Mouse (Mus musculus) forebrain, embryonic 15.5 days (tissue): ENCODE data around the gene Ncor1. TPM values are rescaled to one million over a fixed set of nuclear protein-coding genes. Genes with fewer than 3 reads are reported as not detected.
"Not testable (repeated sequence)": the region's sequence is repeated elsewhere in the genome, so short reads cannot be mapped to it uniquely, and the experiment has no call there.

ENCODE experiments used
- ATAC-seq: fragments of 200-750 bp; cut with Nextera tagmentation; replicated peaks from 2 replicates; pipeline ENCODE4 v1.8.0; 2017; ENCODE audit warnings: mild to moderate bottlenecking, moderate TSS enrichment, moderate library complexity
- H3K27ac ChIP-seq: fragments of 300-500 bp; sonication (generic); replicated peaks from 2 replicates; pipeline ENCODE4 v1.5.1; 2015; ENCODE audit warnings: mild to moderate bottlenecking, inconsistent platforms
- H3K27me3 ChIP-seq: fragments of 300-500 bp; sonication (generic); 2 replicates; pipeline ENCODE4 v1.6.1; 2015; ENCODE audit warnings: inconsistent platforms
- H3K36me3 ChIP-seq: fragments of 300-500 bp; sonication (generic); 2 replicates; pipeline ENCODE4 v1.6.1; 2015; ENCODE audit warnings: mild to moderate bottlenecking, inconsistent platforms
- H3K4me1 ChIP-seq: fragments of 300-500 bp; sonication (generic); 2 replicates; pipeline ENCODE4 v1.6.1; 2015; ENCODE audit warnings: inconsistent platforms
- H3K4me2 ChIP-seq: fragments of 300-500 bp; sonication (generic); replicated peaks from 2 replicates; pipeline ENCODE4 v1.6.1; 2015; ENCODE audit warnings: mild to moderate bottlenecking, inconsistent platforms
- H3K4me3 ChIP-seq: fragments of 300-500 bp; sonication (generic); 2 replicates; pipeline ENCODE4 v1.5.1; 2015; ENCODE audit warnings: mild to moderate bottlenecking, inconsistent platforms
- H3K9ac ChIP-seq: fragments of 300-500 bp; sonication (generic); replicated peaks from 2 replicates; pipeline ENCODE4 v1.6.1; 2015; ENCODE audit warnings: mild to moderate bottlenecking, inconsistent platforms
- H3K9me3 ChIP-seq: fragments of 300-500 bp; sonication (generic); 2 replicates; pipeline ENCODE4 v1.6.1; 2016; ENCODE audit warnings: inconsistent platforms
- WGBS: fragments of 180-500 bp; shearing (Covaris S2); methylation state at CpG from one replicate; pipeline ENCODE4 v1.1.7; 2015; ENCODE audit warnings: mixed read lengths; 5-methylcytosine and 5-hydroxymethylcytosine counted together
- polyA plus RNA-seq: library from polyadenylated mRNA; unstranded; fragments of >200 nt; fragmentation: Nextera tagmentation; extraction: Ambion mirVana; gene quantifications from 2 replicates; pipeline ENCODE4 v1.2.1, GENCODE M21; 2015

The Ncor1 gene
- polyA plus RNA-seq, 1 experiment from 2014 or later, result 213 TPM

DNA sequence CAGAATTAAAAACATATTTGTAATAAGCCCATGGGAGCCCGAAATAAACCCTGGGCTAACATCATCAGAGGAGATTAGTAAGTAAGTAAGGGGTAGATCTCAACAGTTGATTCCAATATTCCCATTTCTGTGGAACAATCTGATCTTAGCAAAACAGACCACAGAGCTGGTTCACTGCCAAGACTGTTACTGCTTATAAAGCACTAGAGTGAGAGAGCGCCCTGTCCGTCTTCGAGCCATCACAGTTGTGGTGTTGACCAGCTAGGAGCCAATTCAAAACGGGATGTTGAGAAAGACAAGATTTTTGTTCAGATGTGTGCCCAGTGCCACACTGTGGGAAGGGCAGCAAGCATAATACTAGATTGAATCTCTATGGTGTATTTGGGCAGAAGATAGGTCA lies 127.2 kb downstream of the Ncor1 start:
- WGBS, result 91% methylated on average over 5 of the region's 5 CpGs
- Histone ChIP-seq H3K4me1 (no peaks in the 10 kb centered on the region), H3K4me3 (no peak overlapping the region), H3K9me3 (no peaks in the 10 kb centered on the region), H3K27me3 (no peaks in the 10 kb centered on the region), H3K27ac (no peak overlapping the region), H3K9ac (no peak overlapping the region), H3K4me2 (no peak overlapping the region), H3K36me3 (peaks cover 85% of the 10 kb centered on the region)
- ATAC-seq, result no peak

DNA sequence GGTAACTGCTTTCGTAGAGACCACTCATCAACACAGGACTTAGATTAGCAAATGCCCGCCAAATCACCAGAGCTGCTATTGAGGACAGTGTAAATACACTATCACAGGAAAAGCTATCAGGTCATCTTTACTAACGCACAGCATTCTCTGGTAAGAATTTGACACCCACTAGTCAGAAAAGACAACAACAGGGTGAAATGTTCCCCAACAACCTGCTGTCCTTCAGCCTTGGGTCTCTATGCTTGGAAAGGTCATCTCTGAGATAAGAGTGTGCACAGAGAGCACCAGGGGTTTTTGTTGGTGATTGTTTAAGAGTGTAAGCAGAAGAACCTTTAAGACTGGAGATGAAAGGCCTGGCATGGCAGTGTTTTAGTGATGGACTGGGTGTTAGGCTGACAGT lies 134.7 kb downstream of the Ncor1 start:
- H3K36me3 ChIP-seq, result peaks cover 88% of the 10 kb centered on the region
- H3K4me2 ChIP-seq, result no peak overlapping the region
- WGBS, result 95% methylated on average over 3 of the region's 3 CpGs
- no peak overlapping the region for H3K4me3 ChIP-seq
- H3K27ac ChIP-seq, result no peak overlapping the region
- ATAC-seq, result no peak
- H3K27me3 ChIP-seq, result no peaks in the 10 kb centered on the region
- H3K4me1 ChIP-seq, result no peaks in the 10 kb centered on the region
- H3K9ac ChIP-seq, result no peak overlapping the region
- H3K9me3 ChIP-seq, result no peaks in the 10 kb centered on the region

DNA sequence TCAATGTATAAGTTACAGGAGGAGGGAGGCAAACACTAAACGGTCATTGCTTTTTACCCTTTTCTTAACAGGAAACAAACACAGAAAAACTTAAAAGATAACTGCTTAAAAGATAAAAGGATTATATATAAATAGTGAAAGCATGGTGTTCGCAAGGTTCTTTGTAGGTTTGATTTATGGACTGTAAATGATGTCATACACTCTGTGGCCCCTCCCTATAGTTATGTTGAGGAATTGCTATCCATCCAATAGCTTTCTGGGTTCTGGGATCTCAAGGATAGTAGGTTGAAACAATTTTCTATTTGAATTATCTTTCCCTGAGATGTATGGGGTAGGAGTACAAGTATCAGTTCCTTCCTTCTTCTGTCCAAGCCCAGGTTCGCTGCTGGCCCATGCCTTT lies 138.2 kb downstream of the Ncor1 start:
- no peak overlapping the region for H3K4me3 ChIP-seq
- no peak overlapping the region for H3K9ac ChIP-seq
- ATAC-seq, result no peak
- no peak overlapping the region for H3K4me2 ChIP-seq
- no peaks in the 10 kb centered on the region for H3K27me3 ChIP-seq
- H3K9me3 ChIP-seq, result no peaks in the 10 kb centered on the region
- no peaks in the 10 kb centered on the region for H3K4me1 ChIP-seq
- 97% methylated on average over 3 of the region's 3 CpGs for WGBS
- H3K36me3 ChIP-seq, result peaks cover 84% of the 10 kb centered on the region
- H3K27ac ChIP-seq, result no peak overlapping the region

DNA sequence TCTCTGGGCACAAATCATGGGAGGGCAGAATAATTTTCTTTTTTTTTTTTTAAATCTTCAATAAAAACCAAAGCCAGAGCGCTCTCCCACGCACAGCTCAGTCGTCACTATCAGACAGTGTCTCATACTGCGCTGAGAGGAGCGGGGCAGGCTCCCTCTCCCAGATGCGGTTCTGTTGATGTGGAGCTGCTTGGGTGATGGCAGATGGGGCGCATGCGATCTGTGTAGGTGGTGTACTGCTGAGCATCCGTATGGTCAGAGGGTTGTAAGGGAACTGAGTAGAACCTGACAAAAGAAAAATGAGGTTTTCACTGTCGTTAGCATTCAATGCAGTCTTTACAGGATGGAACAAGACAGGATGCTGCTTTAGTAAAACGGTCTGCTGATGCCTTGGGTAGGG lies 140.6 kb downstream of the Ncor1 start:
- H3K27ac ChIP-seq, result no peak overlapping the region; the same call in 1 of the 2 replicates
- ATAC-seq, result no peak

DNA sequence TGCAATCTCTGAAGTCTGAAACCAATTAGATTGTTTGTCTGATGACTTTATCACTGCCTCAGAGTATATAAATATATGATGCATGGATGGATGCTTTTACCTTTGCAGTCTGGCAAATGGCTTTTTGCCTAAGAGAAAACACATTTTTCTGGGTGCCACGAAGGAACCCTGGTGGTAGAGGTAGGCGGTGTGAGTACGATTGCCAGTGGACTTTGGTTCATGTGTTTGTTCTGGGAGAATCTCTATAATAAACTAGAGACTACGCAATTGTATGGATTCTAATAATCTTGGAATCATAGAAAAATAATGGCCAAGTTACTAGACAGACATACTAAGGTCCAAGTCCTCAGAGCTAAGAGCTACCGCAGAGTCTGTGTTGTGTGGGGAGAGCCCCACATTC lies 143.4 kb downstream of the Ncor1 start:
- Histone ChIP-seq H3K27ac (no peak overlapping the region), H3K9ac (no peak overlapping the region), H3K27me3 (no peaks in the 10 kb centered on the region), H3K9me3 (no peaks in the 10 kb centered on the region), H3K36me3 (peaks cover 74% of the 10 kb centered on the region), H3K4me1 (no peaks in the 10 kb centered on the region), H3K4me3 (no peak overlapping the region), H3K4me2 (no peak overlapping the region)
- 98% methylated on average over 5 of the region's 5 CpGs for WGBS
- ATAC-seq, result no peak

More for the DNA sequence above, 140.6 kb downstream of the Ncor1 start:
- H3K4me3 ChIP-seq, result no peak overlapping the region
- peaks cover 88% of the 10 kb centered on the region for H3K36me3 ChIP-seq
- no peaks in the 10 kb centered on the region for H3K4me1 ChIP-seq
- no peaks in the 10 kb centered on the region for H3K27me3 ChIP-seq
- H3K9me3 ChIP-seq, result no peaks in the 10 kb centered on the region
- H3K4me2 ChIP-seq, result no peak overlapping the region
- WGBS, result 85% methylated on average over 11 of the region's 11 CpGs
- H3K9ac ChIP-seq, result no peak overlapping the region

DNA sequence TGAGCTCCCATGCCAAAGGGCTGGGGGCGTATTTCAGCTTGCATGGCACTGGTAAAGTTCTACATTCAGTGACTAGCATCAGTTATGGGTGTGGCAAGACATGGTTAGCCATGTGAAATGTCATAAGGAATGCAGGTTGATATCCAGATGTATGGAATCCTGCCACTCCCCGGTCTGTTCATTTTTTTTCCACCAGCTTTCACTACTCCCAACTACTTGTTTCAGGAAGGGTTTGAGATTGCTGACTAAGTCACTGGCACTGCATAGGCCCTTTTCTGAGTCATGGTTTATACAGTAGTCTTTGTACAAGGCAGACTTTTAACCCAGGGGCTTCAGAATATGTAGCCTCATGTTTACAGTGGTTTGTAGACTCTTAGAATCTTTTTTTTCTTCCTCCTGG lies 149.0 kb downstream of the Ncor1 start:
- Histone ChIP-seq H3K27me3 (no peaks in the 10 kb centered on the region), H3K9ac (no peak overlapping the region), H3K9me3 (no peaks in the 10 kb centered on the region), H3K4me2 (no peak overlapping the region), H3K4me3 (no peak overlapping the region), H3K27ac (no peak overlapping the region), H3K4me1 (no peaks in the 10 kb centered on the region), H3K36me3 (peaks cover 52% of the 10 kb centered on the region)
- no peak for ATAC-seq
- WGBS, result 95% methylated on average over 2 of the region's 2 CpGs

DNA sequence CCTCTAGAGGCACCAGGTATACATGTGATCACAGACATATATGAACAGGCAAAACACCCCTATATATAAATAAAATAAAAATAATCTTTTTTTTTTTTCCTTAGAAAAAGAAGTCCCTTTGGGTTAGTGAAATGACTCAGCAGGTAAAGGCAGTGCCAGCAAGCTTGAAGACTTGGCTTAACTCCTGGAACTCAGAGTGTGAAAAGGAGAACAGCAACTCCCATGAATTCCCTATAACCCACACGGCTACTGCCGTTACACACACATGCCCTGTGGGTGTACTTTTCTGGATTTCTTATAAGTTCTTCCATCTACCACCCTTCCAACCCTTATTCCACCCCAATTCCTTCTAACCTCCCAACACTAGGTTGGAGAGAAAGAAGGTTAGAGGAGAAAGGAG lies 152.5 kb downstream of the Ncor1 start:
- 97% methylated on average over 2 of the region's 2 CpGs for WGBS
- Histone ChIP-seq H3K27ac (no peak overlapping the region), H3K4me1 (no peaks in the 10 kb centered on the region), H3K36me3 (peaks cover 30% of the 10 kb centered on the region), H3K4me2 (no peak overlapping the region), H3K9ac (no peak overlapping the region), H3K9me3 (no peaks in the 10 kb centered on the region), H3K4me3 (no peak overlapping the region), H3K27me3 (no peaks in the 10 kb centered on the region)
- no peak for ATAC-seq

DNA sequence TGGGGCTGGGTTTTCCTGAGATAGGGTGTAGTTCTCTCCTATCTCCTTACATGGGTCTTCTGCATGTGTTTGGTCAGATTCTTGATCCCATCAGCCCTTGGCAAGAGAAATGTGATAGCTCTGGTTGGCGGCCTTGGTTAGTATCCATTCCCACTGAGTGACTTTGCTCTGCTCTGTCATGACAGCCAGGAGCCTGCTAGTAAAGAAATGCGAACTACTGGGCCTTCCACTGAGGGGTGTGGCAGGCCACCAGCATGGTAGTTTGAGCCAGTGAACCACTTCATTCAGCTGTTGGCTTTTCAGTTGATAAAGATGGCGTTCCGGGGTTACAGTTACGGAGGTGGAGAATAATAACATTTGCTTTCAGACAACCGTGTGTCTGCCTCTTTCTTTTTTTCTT lies 159.5 kb downstream of the Ncor1 start:
- no peak for ATAC-seq

DNA sequence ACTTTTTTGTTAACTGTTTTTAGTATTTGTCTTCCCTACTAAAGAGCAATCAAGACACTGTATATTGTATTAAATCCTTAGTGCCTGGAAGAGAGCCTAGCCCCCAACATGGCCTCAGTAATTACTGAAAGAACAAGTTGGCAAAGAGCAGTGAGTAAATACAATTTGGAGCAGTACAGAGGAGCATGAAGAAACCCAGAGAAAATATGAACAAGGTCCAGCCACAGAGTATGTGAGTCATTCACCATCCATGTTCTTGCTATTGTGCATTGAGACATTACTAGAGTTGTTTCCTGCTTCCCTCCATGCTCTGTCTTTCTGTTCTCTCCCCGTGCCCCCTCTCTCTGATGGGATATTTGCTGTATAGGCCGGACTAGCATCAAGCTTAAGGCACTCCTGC lies 164.2 kb downstream of the Ncor1 start:
- H3K36me3 ChIP-seq, result peaks cover 33% of the 10 kb centered on the region
- ATAC-seq, result no peak
- WGBS, result 92% methylated on average over 2 of the region's 2 CpGs

More for the DNA sequence above, 159.5 kb downstream of the Ncor1 start:
- Histone ChIP-seq H3K4me2 (no peak overlapping the region), H3K27me3 (no peaks in the 10 kb centered on the region), H3K36me3 (peaks cover 16% of the 10 kb centered on the region), H3K27ac (no peak overlapping the region), H3K4me1 (no peaks in the 10 kb centered on the region), H3K9me3 (no peaks in the 10 kb centered on the region), H3K9ac (no peak overlapping the region), H3K4me3 (no peak overlapping the region)
- 88% methylated on average over 6 of the region's 6 CpGs for WGBS

DNA sequence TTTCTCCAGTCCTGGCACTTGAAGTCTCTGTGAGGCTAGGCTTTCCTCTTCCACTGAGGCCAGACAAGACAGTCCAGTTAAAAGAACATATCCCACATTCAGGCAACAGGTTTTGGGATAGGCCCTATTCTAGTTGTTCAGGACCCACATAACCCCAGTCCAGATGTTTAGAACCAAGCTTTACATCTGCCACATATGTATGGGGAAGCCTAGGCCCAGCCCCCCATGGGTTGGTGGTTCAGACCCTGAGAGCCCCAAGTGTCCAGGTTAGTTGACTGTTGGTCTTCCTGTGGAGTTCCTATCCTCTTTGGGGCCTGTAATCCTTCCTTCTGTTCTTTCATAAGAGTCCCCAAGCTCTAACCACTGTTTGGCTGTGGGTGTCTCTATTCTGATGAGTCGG lies 170.6 kb downstream of the Ncor1 start:
- no peak overlapping the region for H3K4me3 ChIP-seq
- ATAC-seq, result no peak
- H3K9ac ChIP-seq, result no peak overlapping the region
- no peak overlapping the region for H3K4me2 ChIP-seq
- no peaks in the 10 kb centered on the region for H3K9me3 ChIP-seq
- H3K27ac ChIP-seq, result no peak overlapping the region
- WGBS, result 95% methylated on average over 1 of the region's 1 CpGs
- H3K4me1 ChIP-seq, result peaks cover 2% of the 10 kb centered on the region; the same call in 1 of the 2 replicates
- no peaks in the 10 kb centered on the region for H3K27me3 ChIP-seq
- peaks cover 46% of the 10 kb centered on the region for H3K36me3 ChIP-seq

More for the DNA sequence above, 164.2 kb downstream of the Ncor1 start:
- Histone ChIP-seq H3K4me1 (no peaks in the 10 kb centered on the region), H3K27me3 (no peaks in the 10 kb centered on the region), H3K9me3 (no peaks in the 10 kb centered on the region), H3K4me3 (no peak overlapping the region), H3K27ac (no peak overlapping the region), H3K9ac (no peak overlapping the region), H3K4me2 (no peak overlapping the region)

DNA sequence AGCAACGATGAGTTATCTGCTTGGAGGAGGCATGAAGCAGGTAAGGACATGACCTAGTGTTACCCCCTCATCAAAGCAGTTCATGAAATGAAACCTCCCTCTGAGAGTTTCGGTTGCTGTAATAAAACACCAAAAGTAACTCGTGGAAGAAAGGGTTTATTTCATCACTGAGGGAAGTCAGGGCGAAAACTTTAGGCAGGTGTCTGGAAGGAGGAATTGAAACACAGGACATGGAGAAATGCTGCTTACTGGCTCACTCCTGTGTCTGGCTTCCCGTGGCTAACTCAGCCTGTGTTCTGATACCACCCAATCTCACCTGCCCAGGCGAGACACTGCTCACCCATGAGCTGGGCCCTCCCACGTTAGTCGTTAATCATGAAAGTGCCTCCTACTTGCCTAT lies 173.3 kb downstream of the Ncor1 start:
- 93% methylated on average over 8 of the region's 8 CpGs for WGBS
- Histone ChIP-seq H3K36me3 (peaks cover 39% of the 10 kb centered on the region), H3K27me3 (no peaks in the 10 kb centered on the region), H3K4me3 (no peak overlapping the region), H3K4me1 (peaks cover 11% of the 10 kb centered on the region), H3K27ac (no peak overlapping the region), H3K4me2 (no peak overlapping the region), H3K9ac (no peak overlapping the region), H3K9me3 (no peaks in the 10 kb centered on the region)
- no peak for ATAC-seq

DNA sequence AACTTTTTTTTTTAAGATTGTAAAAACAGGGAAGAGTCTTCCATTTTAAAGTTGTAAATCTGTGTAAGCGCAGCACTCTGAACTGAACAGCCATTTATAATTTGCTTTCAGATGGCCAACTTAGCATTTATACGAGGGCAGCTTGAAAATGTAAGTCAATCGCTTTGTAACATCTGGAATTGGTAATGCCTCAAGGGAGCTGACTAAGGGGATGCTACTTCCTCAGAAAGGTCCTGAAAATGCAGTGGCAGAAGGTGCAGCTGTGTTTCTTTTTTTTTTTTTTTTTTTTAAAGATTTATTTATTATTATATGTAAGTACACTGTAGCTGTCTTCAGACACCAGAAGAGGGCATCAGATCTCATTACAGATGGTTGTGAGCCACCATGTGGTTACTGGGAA lies 174.3 kb downstream of the Ncor1 start:
- not testable (repeated sequence) for H3K4me3 ChIP-seq, H3K27me3 ChIP-seq, H3K4me2 ChIP-seq, H3K27ac ChIP-seq, ATAC-seq, H3K9me3 ChIP-seq, H3K9ac ChIP-seq
- 93% methylated on average over 3 of the region's 3 CpGs for WGBS
- Histone ChIP-seq H3K36me3 (peaks cover 37% of the 10 kb centered on the region), H3K4me1 (peaks cover 11% of the 10 kb centered on the region)

DNA sequence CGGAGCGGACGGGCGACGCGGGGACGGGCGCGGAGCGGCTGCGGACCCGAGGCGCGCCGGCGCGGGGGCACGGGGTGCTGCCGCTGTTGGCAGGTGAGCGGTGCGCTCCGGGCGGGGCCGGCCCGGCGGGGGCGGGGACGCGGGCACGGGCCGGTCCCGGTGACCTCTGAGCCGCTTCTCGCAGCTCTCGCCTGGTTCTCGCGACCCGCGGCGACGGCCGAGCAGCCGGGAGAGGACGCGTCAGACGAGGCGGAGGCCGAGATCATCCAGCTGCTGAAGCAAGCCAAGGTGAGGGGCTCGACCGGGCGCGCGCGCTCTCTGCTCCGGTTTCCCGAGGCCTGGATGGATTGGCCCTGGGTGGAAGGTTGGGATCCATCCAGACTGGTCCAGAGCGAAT lies 176.7 kb downstream of the Ncor1 start:
- Histone ChIP-seq H3K4me3 (peak overlapping the region; percentile 73), H3K27me3 (no peaks in the 10 kb centered on the region), H3K4me2 (peak overlapping the region; percentile 77), H3K9me3 (no peaks in the 10 kb centered on the region), H3K9ac (peak overlapping the region; percentile 74), H3K36me3 (peaks cover 26% of the 10 kb centered on the region), H3K4me1 (peaks cover 11% of the 10 kb centered on the region), H3K27ac (peak overlapping the region; percentile 82)
- WGBS, result under 1% methylated on average over 46 of the region's 57 CpGs
- no peak; the same call in none of the 2 replicates for ATAC-seq
